Mouse (Mus musculus) ES-Bruce4 (cell line): ENCODE measurements at regions not wholly inside any gene's neighbourhood (a gene's known extent, or its start where the extent isn't known, plus 50 kb on each side); places are given as distances from the start of the nearest gene placed in this dataset.

Source experiments
- H3K27ac ChIP-seq: 2 replicates; pipeline ENCODE4 v1.5.1; 2012; ENCODE audit warnings: low read length, inconsistent platforms; ENCODE audit not compliant: insufficient read depth
- H3K27me3 ChIP-seq: 2 replicates; pipeline ENCODE4 v1.6.1; 2012; ENCODE audit warnings: mild to moderate bottlenecking, low read length, inconsistent platforms; ENCODE audit not compliant: control insufficient read depth, poor library complexity, insufficient read depth, severe bottlenecking
- H3K36me3 ChIP-seq: 2 replicates; pipeline ENCODE4 v1.6.1; 2012; ENCODE audit warnings: inconsistent platforms, mild to moderate bottlenecking, low read length, moderate library complexity; ENCODE audit not compliant: control insufficient read depth, poor library complexity, insufficient read depth, severe bottlenecking
- H3K4me1 ChIP-seq: one replicate; pipeline ENCODE4 v1.8.1; 2011; ENCODE audit warnings: low read length; ENCODE audit not compliant: control insufficient read depth, insufficient read depth
- H3K4me3 ChIP-seq: 2 replicates; pipeline ENCODE4 v1.5.1; 2011; ENCODE audit warnings: low read depth, mild to moderate bottlenecking, low read length
- H3K9ac ChIP-seq: 2 replicates; pipeline ENCODE4 v1.6.1; 2012; ENCODE audit warnings: low read depth, mild to moderate bottlenecking, inconsistent platforms; ENCODE audit not compliant: poor library complexity, severe bottlenecking
- H3K9me3 ChIP-seq: replicated peaks from 2 replicates; pipeline ENCODE4 v1.6.1; 2012; ENCODE audit warnings: mild to moderate bottlenecking, low read length, inconsistent platforms; ENCODE audit not compliant: control insufficient read depth, poor library complexity, insufficient read depth, severe bottlenecking
- CTCF ChIP-seq: IDR thresholded peaks from one replicate; pipeline ENCODE4 v1.8.1; 2011; ENCODE audit warnings: low read depth, low read length
- EP300 ChIP-seq: IDR thresholded peaks from 2 replicates; pipeline ENCODE4 v1.6.1; 2011; ENCODE audit warnings: low read depth, low read length; ENCODE audit not compliant: insufficient read depth
- POLR2A ChIP-seq: IDR thresholded peaks from one replicate; pipeline ENCODE4 v1.8.1; 2011; ENCODE audit warnings: low read length; ENCODE audit not compliant: insufficient read depth

GRCm38 (mm10) chr11:113176183-113176582 is 394.2 kb downstream of the Sox9 start:
- no peaks in the 10 kb centered on the region for H3K9me3 ChIP-seq
- H3K4me3 ChIP-seq = no peak overlapping the region
- no peak for TF ChIP-seq EP300
- TF ChIP-seq POLR2A = no peak
- peak; percentile 24 for TF ChIP-seq CTCF
- no peak overlapping the region for H3K9ac ChIP-seq
- no peaks in the 10 kb centered on the region for H3K36me3 ChIP-seq
- no peaks in the 10 kb centered on the region for H3K27me3 ChIP-seq
- no peaks in the 10 kb centered on the region for H3K4me1 ChIP-seq
- H3K27ac ChIP-seq = no peak overlapping the region

GRCm38 (mm10) chr11:113178375-113178774 is 396.4 kb downstream of the Sox9 start:
- no peaks in the 10 kb centered on the region for H3K9me3 ChIP-seq
- no peaks in the 10 kb centered on the region for H3K36me3 ChIP-seq
- no peaks in the 10 kb centered on the region for H3K27me3 ChIP-seq
- no peak overlapping the region for H3K9ac ChIP-seq
- H3K4me3 ChIP-seq = no peak overlapping the region
- TF ChIP-seq POLR2A (no peak), EP300 (no peak), CTCF (no peak)
- H3K4me1 ChIP-seq = no peaks in the 10 kb centered on the region
- H3K27ac ChIP-seq = no peak overlapping the region

GRCm38 (mm10) chr11:113180008-113180407 is 398.0 kb downstream of the Sox9 start:
- TF ChIP-seq POLR2A = no peak
- TF ChIP-seq CTCF = no peak
- TF ChIP-seq EP300 = no peak
- H3K9me3 ChIP-seq = no peaks in the 10 kb centered on the region
- H3K27ac ChIP-seq = no peak overlapping the region
- no peaks in the 10 kb centered on the region for H3K27me3 ChIP-seq
- H3K4me3 ChIP-seq = no peak overlapping the region
- H3K36me3 ChIP-seq = no peaks in the 10 kb centered on the region
- no peak overlapping the region for H3K9ac ChIP-seq
- no peaks in the 10 kb centered on the region for H3K4me1 ChIP-seq

- no peaks in the 10 kb centered on the region for H3K9me3 ChIP-seq
- H3K27ac ChIP-seq = no peak overlapping the region
- no peaks in the 10 kb centered on the region for H3K4me1 ChIP-seq
- TF ChIP-seq CTCF (peak; percentile 67), POLR2A (no peak), EP300 (no peak)
- H3K27me3 ChIP-seq = no peaks in the 10 kb centered on the region
- H3K36me3 ChIP-seq = no peaks in the 10 kb centered on the region
- H3K9ac ChIP-seq = no peak overlapping the region
- H3K4me3 ChIP-seq = no peak overlapping the region
Observed at GRCm38 (mm10) chr11:113182083-113182861, 400.2 kb downstream of the Sox9 start.

GRCm38 (mm10) chr11:113183556-113183955 is 401.5 kb downstream of the Sox9 start:
- no peaks in the 10 kb centered on the region for H3K9me3 ChIP-seq
- no peaks in the 10 kb centered on the region for H3K4me1 ChIP-seq
- TF ChIP-seq POLR2A = no peak
- TF ChIP-seq EP300 = no peak
- TF ChIP-seq CTCF = no peak
- H3K27me3 ChIP-seq = no peaks in the 10 kb centered on the region
- no peak overlapping the region for H3K27ac ChIP-seq
- H3K36me3 ChIP-seq = no peaks in the 10 kb centered on the region
- H3K4me3 ChIP-seq = no peak overlapping the region
- no peak overlapping the region for H3K9ac ChIP-seq

GRCm38 (mm10) chr11:113184095-113184494 is 402.1 kb downstream of the Sox9 start:
- Histone ChIP-seq H3K4me3 (no peak overlapping the region), H3K27ac (no peak overlapping the region), H3K27me3 (no peaks in the 10 kb centered on the region), H3K9ac (no peak overlapping the region), H3K36me3 (no peaks in the 10 kb centered on the region), H3K9me3 (no peaks in the 10 kb centered on the region), H3K4me1 (no peaks in the 10 kb centered on the region)
- TF ChIP-seq CTCF = no peak
- TF ChIP-seq EP300 = no peak
- TF ChIP-seq POLR2A = no peak
